Mouse (Mus musculus) heart, adult 2 months (tissue): ENCODE measurements around the gene Pde8b. TPM values are rescaled to one million over a fixed set of nuclear protein-coding genes. Genes with fewer than 3 reads are reported as not detected.

Experiments
- DNase-seq, 2 experiments: peaks; one replicate each; pipeline ENCODE4 v3.0.0; 2021
- H3K27ac ChIP-seq: fragments of 200-600 bp; 2 replicates; pipeline ENCODE4 v1.8.1; 2022
- H3K27me3 ChIP-seq: fragments of 200-500 bp; 2 replicates; pipeline ENCODE4 v1.6.1; 2012; ENCODE audit warnings: mild to moderate bottlenecking, low read length, inconsistent platforms, mixed read lengths; ENCODE audit not compliant: control insufficient read depth, insufficient read depth
- H3K36me3 ChIP-seq: fragments of 200-500 bp; 2 replicates; pipeline ENCODE4 v1.6.1; 2012; ENCODE audit warnings: low read length, inconsistent platforms; ENCODE audit not compliant: control insufficient read depth, insufficient read depth
- H3K4me1 ChIP-seq: fragments of 200-500 bp; 2 replicates; pipeline ENCODE4 v1.6.1; 2011; ENCODE audit warnings: low read length; ENCODE audit not compliant: control insufficient read depth, insufficient read depth
- H3K4me3 ChIP-seq: fragments of 200-600 bp; 2 replicates; pipeline ENCODE4 v1.8.1; 2022
- H3K79me2 ChIP-seq: fragments of 200-500 bp; replicated peaks from 2 replicates; pipeline ENCODE4 v1.6.1; 2012; ENCODE audit warnings: mild to moderate bottlenecking, inconsistent platforms, low read length, moderate library complexity, mixed read lengths; ENCODE audit not compliant: control insufficient read depth, insufficient read depth
- H3K9ac ChIP-seq: fragments of 200-500 bp; 2 replicates; pipeline ENCODE4 v1.6.1; 2012; ENCODE audit warnings: low read depth, mild to moderate bottlenecking, control low read depth, inconsistent platforms, low read length, mixed read lengths
- CTCF ChIP-seq: fragments of 200-600 bp; IDR thresholded peaks from 2 replicates; pipeline ENCODE4 v1.8.1; 2022; ENCODE audit warnings: antibody characterized with exemption, mild to moderate bottlenecking, moderate library complexity
- EP300 ChIP-seq: fragments of 200-500 bp; IDR thresholded peaks from 2 replicates; pipeline ENCODE4 v1.6.1; 2011; ENCODE audit warnings: low read depth, low read length, control low read depth; ENCODE audit not compliant: insufficient read depth
- POLR2A ChIP-seq: fragments of 200-500 bp; IDR thresholded peaks from 2 replicates; pipeline ENCODE4 v1.6.1; 2011; ENCODE audit warnings: mild to moderate bottlenecking, low read depth, low read length, control low read depth; ENCODE audit not compliant: insufficient read depth
- WGBS: fragments of 180-500 bp; shearing (Covaris S2); methylation state at CpG from one replicate; pipeline ENCODE4 v1.1.7; 2018; 5-methylcytosine and 5-hydroxymethylcytosine counted together
- intact Hi-C: fragments of 180-260 bp; cut with DNase I; formaldehyde crosslinking; loops from one replicate; pipeline ENCODE4 v1.15.1; 2025
- polyA plus RNA-seq: library from polyadenylated mRNA; depleted of rRNA; stranded (reverse); fragments of >200 nt; gene quantifications from 2 replicates; pipeline ENCODE4 v1.2.3, GENCODE M21; 2012
- total RNA-seq, 2 experiments: library from RNA; stranded (reverse); gene quantifications; 2 replicates each; pipeline ENCODE4 v1.2.3; 2021

Gene Pde8b
- total and polyA plus RNA-seq, 3 experiments, result 1.7 to 5.0 (median 2.6) TPM

DNA sequence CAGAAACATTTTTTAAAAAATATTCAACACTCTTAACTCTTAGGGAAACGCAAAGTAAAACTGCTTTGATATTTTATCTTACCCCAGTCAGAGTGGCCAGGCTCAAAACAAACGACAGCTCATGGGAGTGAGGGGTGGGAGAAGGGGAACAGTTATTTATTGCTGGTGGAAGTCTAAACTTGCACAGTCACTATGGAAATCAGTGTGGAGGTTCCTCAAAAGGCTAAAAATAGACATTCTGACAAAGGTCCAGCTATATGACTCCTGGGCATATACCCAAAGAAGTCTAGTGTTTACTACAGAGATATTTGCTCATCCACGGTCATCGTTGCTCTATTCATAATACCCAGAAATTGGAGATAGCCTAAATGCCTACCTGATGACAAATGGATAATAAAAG lies 211.9 kb downstream of the Pde8b start:
- no peaks in the 10 kb centered on the region for H3K79me2 ChIP-seq
- TF ChIP-seq POLR2A (no peak), EP300 (no peak), CTCF (no peak)
- H3K9ac ChIP-seq, result no peak overlapping the region
- H3K36me3 ChIP-seq, result no peaks in the 10 kb centered on the region
- no peaks in the 10 kb centered on the region for H3K4me1 ChIP-seq
- 42% methylated on average over 4 of the region's 4 CpGs for WGBS
- H3K27me3 ChIP-seq, result no peaks in the 10 kb centered on the region
- H3K4me3 ChIP-seq, result no peak overlapping the region
- no peak overlapping the region for H3K27ac ChIP-seq
- DNase-seq, result no peak
- intact Hi-C loops, result no loop called here

GRCm38 (mm10) chr13:95034715-95035114 lies 215.4 kb downstream of the Pde8b start:
- no peak overlapping the region for H3K4me3 ChIP-seq
- H3K36me3 ChIP-seq, result no peaks in the 10 kb centered on the region
- DNase-seq, result no peak
- WGBS, result 53% methylated on average over 2 of the region's 2 CpGs
- no peak overlapping the region for H3K9ac ChIP-seq
- no peaks in the 10 kb centered on the region; the same call in 1 of the 2 replicates for H3K4me1 ChIP-seq
- intact Hi-C loops, result no loop called here
- H3K79me2 ChIP-seq, result no peaks in the 10 kb centered on the region
- H3K27ac ChIP-seq, result no peak overlapping the region
- no peak for TF ChIP-seq CTCF
- TF ChIP-seq POLR2A, result no peak
- no peak for TF ChIP-seq EP300
- H3K27me3 ChIP-seq, result no peaks in the 10 kb centered on the region

GRCm38 (mm10) chr13:95034094-95034493 lies 216.0 kb downstream of the Pde8b start:
- DNase-seq, result no peak
- intact Hi-C loops, result no loop called here
- Histone ChIP-seq H3K4me1 (no peaks in the 10 kb centered on the region; the same call in 1 of the 2 replicates), H3K9ac (no peak overlapping the region), H3K27me3 (no peaks in the 10 kb centered on the region), H3K4me3 (no peak overlapping the region), H3K79me2 (no peaks in the 10 kb centered on the region), H3K36me3 (no peaks in the 10 kb centered on the region), H3K27ac (no peak overlapping the region)
- 71% methylated on average over 9 of the region's 9 CpGs for WGBS
- TF ChIP-seq CTCF (no peak), EP300 (no peak), POLR2A (no peak)

GRCm38 (mm10) chr13:95032973-95033372 lies 217.2 kb downstream of the Pde8b start:
- Histone ChIP-seq H3K4me1 (no peaks in the 10 kb centered on the region; the same call in 1 of the 2 replicates), H3K27me3 (no peaks in the 10 kb centered on the region), H3K79me2 (no peaks in the 10 kb centered on the region), H3K4me3 (no peak overlapping the region), H3K9ac (no peak overlapping the region), H3K27ac (no peak overlapping the region), H3K36me3 (no peaks in the 10 kb centered on the region)
- WGBS, result 61% methylated on average over 6 of the region's 6 CpGs
- intact Hi-C loops, result no loop called here
- TF ChIP-seq POLR2A (no peak), CTCF (no peak), EP300 (no peak)
- DNase-seq, result no peak

- no peaks in the 10 kb centered on the region for H3K27me3 ChIP-seq
- no peaks in the 10 kb centered on the region; the same call in 1 of the 2 replicates for H3K4me1 ChIP-seq
- H3K79me2 ChIP-seq, result no peaks in the 10 kb centered on the region
- DNase-seq, result peak in 1 of 2 experiments; percentile 20
- intact Hi-C loops, result no loop called here
- H3K36me3 ChIP-seq, result no peaks in the 10 kb centered on the region
- TF ChIP-seq POLR2A (no peak), CTCF (no peak), EP300 (no peak)
- H3K27ac ChIP-seq, result no peak overlapping the region
- WGBS, result 58% methylated on average over 17 of the region's 17 CpGs
- no peak overlapping the region for H3K4me3 ChIP-seq
- no peak overlapping the region for H3K9ac ChIP-seq
Measured at GRCm38 (mm10) chr13:95032127-95032831, 217.9 kb downstream of the Pde8b start.

- intact Hi-C loops, result no loop called here
- H3K9ac ChIP-seq, result no peak overlapping the region
- no peak for DNase-seq
- TF ChIP-seq CTCF (no peak), POLR2A (no peak), EP300 (no peak)
- 91% methylated on average over 6 of the region's 6 CpGs for WGBS
- H3K27me3 ChIP-seq, result no peaks in the 10 kb centered on the region
- no peak overlapping the region for H3K4me3 ChIP-seq
- no peaks in the 10 kb centered on the region for H3K36me3 ChIP-seq
- H3K27ac ChIP-seq, result no peak overlapping the region
- H3K79me2 ChIP-seq, result no peaks in the 10 kb centered on the region
- H3K4me1 ChIP-seq, result no peaks in the 10 kb centered on the region; the same call in 1 of the 2 replicates
Measured at GRCm38 (mm10) chr13:95030828-95031227, 219.3 kb downstream of the Pde8b start.
